Mouse (Mus musculus) adrenal gland, adult 2 months (tissue): ENCODE data around the gene Nol9. TPM values are rescaled to one million over a fixed set of nuclear protein-coding genes. Genes with fewer than 3 reads are reported as not detected.

Experiments
- DNase-seq: peaks from one replicate; pipeline ENCODE4 v3.0.0; 2021
- polyA plus RNA-seq: library from polyadenylated mRNA; depleted of rRNA; stranded (reverse); fragments of >200 nt; gene quantifications from 2 replicates; pipeline ENCODE4 v1.2.3, GENCODE M21; 2012
- total RNA-seq, 2 experiments: library from RNA; stranded (reverse); gene quantifications; 2 replicates each; pipeline ENCODE4 v1.2.3; 2021

Nol9 gene
- total and polyA plus RNA-seq, 3 experiments, result 16.8 to 30.6 (median 27.4) TPM

GRCm38 (mm10) chr4:152062390-152063110 lies 23.4 kb downstream of the Nol9 start:
- DNase-seq, result peak; percentile 36

GRCm38 (mm10) chr4:152067280-152067679 lies 28.2 kb downstream of the Nol9 start:
- DNase-seq, result no peak

GRCm38 (mm10) chr4:152068166-152068724 lies 29.1 kb downstream of the Nol9 start:
- no peak for DNase-seq

DNA sequence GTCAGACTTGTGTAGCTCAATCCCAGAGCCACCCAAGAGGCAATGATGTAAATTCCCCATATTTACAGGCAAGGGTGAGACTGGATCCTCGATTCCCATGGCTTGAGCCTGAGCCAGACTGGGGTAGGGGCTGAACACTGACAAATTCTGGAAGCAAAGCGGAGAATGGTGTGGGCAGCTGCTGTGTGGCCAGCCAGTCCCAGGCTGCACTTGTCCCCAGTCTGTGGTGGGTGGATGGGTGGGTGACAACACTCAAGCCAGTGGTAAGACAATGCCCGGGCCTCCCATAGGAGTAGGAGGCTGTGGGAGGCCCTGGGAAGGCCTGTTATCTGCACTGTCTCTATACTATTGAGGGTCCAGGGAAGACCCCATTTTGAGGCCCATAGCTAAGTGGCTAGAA lies 30.1 kb downstream of the Nol9 start:
- DNase-seq, result no peak

GRCm38 (mm10) chr4:152070494-152071396 lies 31.6 kb downstream of the Nol9 start:
- no peak for DNase-seq

GRCm38 (mm10) chr4:152072121-152072601 lies 33.0 kb downstream of the Nol9 start, which contains the start of gene Plekhg5:
Gene Plekhg5, plus strand, starts transcription at chr4:152072498.
- peak; percentile 70 for DNase-seq

- no peak for DNase-seq
Measured at GRCm38 (mm10) chr4:152072655-152073054, 33.5 kb downstream of the Nol9 start.

DNA sequence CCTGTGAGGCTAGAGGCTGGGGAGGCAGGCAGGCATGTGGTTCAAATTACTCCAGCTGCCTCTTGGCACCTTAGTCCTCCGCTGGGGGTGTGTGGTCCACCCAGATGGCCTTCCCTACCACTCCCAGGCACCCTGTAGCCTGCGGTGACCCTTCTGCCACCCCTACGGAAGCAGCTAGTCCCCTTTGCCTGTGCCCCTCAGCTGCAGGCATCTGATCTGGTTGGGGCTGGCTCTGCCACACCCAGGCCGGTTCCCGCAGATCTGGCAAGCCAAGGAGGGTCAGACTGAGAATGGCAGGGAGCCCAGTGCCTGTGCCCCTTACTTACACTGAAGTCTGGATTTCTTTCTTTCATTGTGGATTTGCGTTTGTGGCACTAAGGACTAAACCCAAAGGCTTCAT lies 34.6 kb downstream of the Nol9 start:
- DNase-seq, result no peak

GRCm38 (mm10) chr4:152074548-152074947 lies 35.4 kb downstream of the Nol9 start:
- DNase-seq, result no peak

DNA sequence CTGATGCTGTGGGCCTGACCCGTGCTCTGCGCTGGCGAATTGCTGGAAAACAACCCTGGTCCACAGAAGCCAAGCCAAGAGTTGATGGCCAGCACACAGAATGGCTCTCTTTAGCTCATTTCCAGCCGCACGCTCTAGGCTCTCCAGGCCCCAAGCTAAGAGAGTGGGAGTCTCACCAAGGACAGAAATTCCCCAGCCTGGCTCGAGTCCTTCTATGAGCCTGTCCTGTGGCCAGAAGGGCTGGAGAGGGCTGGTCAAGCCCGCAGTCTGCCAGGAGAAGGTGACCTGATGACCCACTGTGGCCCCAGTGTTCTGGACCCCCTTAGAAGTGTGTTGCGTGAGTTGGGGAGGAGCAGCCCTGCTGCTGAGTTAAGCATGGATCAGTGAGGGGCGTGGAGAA lies 38.1 kb downstream of the Nol9 start:
- no peak for DNase-seq

- no peak for DNase-seq
Measured at GRCm38 (mm10) chr4:152078105-152078530, 39.0 kb downstream of the Nol9 start.

DNA sequence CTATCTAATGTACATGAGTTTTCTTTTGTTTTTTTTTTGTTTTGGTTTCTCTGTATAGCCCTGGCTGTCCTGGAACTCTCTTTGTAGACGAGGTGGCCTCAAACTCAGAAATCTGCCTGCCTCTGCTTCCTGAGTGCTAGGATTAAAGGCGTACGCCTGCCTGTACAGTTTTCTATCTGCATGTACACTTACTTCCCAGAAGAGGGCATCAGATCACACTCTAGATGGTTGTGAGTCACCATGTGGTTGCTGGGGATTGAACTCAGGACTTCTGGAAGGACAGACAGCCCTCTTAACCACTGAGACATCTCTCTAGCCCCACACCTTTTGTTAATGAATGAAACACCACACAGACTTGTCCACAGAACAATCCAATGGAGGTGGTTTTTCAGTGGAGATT lies 40.1 kb downstream of the Nol9 start:
- DNase-seq, result no peak

DNA sequence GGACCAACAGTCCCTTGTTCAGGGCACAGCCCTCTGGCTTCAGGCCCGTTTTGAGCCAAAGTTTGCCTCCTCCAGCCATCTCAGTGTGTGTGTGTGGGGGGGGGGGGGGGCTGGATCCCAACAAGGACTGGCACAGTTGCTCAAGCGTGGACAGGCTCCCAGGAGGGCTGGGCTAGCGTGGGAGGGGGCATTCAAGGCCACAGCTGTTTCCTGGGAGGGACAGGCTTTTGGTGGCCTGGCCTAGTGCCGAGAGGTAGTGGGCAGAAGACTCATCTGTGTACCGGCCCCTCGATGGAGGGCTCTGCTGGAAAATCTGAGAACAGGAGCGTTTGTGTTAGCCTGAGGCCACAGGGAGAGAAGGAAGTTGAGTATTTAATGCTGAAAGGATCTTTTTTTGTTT lies 40.8 kb downstream of the Nol9 start:
- DNase-seq, result no peak

DNA sequence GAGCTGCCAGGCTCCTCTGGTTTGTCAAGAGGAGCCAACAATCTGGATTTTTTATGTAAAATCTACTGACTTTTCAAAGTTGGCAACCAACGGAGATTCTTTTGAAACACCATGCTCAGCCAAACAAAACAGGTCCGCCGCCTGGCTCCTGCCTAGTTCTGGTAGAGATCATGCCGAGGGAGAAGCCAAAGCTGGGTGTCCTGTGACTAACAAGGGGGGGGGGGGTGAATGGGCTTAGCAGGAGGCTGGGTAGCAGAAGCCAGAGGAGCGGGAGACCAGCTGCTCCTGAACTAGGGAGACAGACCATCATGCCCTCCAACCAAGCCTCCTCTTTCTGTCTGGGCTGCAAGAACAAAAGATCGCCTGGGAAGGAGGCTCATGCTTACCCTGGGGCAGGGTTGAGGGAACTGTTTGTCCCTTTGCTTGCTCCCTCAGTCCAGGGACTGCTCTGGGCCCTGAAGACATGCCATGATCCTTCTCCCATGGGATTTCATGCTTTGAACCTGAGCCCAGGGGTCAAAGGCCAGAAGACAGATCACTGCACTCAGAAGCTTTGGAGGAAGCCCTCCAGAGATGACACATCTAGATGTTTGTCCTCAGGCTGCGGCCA lies 44.6 kb downstream of the Nol9 start:
- DNase-seq, result no peak

DNA sequence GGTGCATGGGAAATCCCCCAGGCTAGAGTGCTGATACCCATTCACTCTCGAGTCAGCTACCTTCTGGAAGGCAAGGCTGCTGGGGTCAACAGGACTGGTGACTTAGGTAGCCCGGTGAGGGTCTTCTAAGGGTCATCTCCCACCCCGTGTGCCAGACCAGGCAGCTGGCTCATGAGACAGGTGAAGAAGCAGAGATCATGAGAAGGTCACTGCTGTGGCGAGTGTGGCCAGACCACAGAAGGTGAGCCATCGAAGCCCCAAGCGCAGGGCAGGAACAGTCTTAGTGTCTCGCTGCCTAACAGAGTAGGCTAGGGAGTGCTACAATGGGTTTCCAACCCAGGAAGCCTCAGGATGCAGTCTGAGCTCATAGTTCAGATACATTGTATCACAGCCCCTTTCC lies 45.5 kb downstream of the Nol9 start:
- DNase-seq, result no peak

GRCm38 (mm10) chr4:152086505-152087210 lies 47.5 kb downstream of the Nol9 start:
- peak; percentile 83 for DNase-seq

DNA sequence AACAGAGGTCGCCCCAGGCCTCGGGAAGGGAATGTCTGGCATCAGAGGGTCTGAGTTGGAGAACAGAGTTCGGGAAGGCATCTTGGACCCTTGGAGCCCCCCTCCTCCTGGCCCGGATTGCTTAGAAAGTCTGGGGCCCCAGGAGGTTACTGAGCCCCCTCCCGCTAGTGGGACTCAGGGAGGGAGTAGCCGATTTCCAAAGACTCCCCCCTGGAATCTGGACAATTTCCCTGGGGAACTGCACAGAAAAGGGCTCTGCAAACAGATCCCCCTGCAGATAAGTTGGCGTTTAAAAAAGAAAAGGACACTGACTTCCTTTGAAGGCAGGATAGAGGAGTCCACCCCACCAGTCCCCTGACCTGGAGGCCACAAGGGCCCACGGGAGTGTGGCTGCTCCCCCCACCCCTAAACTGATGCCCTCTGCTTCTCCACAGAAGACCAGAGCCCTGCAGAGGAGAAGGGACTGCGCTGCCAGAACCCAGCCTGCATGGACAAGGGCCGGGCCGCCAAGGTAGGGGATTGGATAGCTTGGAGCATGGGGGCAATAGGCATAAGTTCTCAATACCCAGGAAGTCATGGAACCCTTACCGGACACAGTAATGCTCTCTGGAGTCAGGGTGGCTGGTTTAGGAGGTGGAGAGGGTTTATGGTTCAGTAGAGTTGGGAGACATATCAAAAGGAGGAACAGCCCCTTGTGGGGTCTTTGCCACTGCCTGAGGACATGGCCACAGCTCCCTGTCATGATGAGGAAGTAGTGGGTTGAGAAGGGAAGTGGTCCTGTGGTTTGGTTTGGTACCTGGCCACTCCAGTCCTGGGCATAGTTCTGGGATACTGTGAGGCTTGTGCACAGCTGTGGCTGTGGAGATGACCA lies 48.3 kb downstream of the Nol9 start:
- DNase-seq, result peak; percentile 11

- DNase-seq, result peak; percentile 24
Measured at GRCm38 (mm10) chr4:152088133-152088532, 49.0 kb downstream of the Nol9 start.

GRCm38 (mm10) chr4:152088556-152089120 lies 49.5 kb downstream of the Nol9 start:
- DNase-seq, result peak; percentile 6

DNA sequence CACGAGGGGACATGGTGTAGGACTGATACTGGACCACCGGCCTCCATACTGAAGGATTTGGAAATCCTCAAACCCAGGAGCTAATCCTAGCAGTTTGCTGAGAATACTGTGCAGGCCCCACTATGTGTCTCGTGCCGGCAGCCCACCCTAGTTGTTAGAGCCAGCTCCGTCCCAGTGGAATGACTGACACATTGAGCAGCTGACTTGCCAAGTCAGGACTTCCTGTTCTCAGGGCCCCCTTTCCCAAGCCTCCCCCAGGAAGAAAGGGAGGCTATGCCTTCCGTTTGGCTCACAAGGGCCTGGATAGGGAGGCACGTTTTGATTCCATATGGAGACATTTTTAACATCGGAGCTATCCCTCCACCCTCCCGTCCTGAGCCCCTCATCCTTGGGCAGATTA lies 51.1 kb downstream of the Nol9 start:
- DNase-seq, result no peak
